Mouse (Mus musculus) liver (tissue): ENCODE measurements around the gene Rbm34.
"Not testable (repeated sequence)": the region's sequence is repeated elsewhere in the genome, so short reads cannot be mapped to it uniquely, and the experiment has no call there.

Experiments
- DNase-seq: peaks from one replicate; pipeline ENCODE4 v3.0.0-alpha.2; 2020; ENCODE audit warnings: mixed read lengths

Rbm34 gene

DNA sequence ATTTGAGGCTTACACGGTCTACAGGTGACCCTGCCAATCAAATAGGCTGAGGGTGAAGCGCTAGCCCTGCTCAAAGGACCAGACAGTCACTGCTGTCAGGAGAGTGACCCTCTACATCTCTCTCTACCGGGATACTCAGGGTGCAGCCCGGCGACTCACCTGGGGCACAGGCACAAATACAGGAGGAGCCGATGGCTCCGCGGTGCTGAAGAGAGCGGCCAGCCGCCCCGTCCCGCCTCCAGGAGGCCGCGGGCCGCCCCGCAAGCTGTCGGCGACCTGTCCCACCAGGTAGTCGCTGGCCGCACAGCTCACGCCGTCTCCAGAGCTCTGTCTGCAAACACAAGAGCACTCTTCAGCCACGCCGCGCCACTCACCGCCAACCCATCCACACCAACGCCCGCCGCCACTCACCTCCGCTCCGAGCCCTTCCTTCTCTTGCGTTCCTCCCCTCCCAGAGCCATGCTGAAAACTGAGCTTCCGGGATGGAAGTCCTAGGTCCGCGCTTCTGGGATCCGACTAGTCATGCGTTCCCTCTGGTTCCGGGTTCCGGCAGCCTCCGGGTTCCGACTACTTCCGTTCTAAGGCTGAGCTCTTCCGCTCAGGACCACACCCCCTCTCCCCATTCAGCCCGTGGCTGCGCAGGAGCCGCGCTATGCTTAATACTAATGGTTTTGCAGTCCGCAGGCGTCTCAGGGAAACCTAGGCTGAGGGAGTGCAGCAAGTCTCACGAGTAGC lies at the start of gene Rbm34:
Rbm34 (minus strand) TSS at position 493 of the 735 bp plus-strand sequence.
- DNase-seq, result peak; percentile 93

- no peak for DNase-seq
Observed at GRCm38 (mm10) chr8:127011668-127012067, 40.8 kb upstream of the Rbm34 start.

DNA sequence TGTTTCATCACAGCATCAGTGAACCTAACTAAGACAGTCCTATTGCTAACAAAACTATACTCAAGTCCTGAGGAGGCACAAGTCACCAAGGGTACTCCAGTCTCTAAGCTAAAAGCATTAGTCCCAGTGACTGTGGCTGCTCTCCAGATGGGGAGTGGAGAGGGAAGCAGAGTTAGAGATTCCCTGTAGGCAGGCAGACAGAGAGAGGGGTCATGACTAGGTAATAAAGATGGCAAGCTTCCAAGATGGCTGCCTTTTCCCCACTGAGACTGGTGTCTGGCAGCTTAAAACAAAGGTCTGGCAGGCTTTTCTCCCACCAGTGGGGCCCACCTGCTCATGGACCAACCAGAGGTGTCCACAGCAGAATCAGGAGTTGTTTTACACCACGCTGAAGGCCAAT lies 23.6 kb upstream of the Rbm34 start:
- no peak for DNase-seq

GRCm38 (mm10) chr8:126989363-126990153 lies 18.7 kb upstream of the Rbm34 start:
- DNase-seq, result no peak

DNA sequence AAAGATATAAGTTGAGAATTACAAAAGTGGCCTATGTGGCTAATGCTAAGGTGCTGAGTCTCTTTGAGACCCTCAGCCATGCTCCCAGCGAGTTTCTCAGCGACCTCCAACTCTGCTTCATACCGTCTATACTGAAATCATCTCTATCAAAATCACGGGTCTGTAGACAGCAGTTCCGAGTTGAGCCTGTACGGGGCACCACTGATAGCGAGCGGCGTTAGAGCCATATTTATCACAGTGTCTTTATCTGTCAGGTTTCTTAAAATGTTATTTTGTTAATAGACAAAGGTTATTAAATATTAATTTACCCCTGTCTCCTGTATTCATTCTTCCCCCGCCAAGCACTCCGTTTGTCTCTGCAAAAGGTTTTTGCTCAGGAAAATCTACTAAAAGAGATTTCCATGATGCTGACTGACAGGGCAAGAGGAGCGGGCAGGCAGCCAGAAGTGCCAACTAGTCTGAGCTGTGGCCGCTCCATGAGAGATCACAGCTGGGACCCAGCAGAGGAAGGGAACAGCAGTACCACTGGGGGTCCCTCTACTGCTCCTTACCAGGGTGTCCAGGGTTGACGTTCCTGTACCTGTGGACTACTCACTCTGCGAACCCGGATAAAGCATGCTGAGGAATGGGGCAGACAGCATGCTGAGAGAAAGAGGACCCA lies 17.6 kb upstream of the Rbm34 start:
- DNase-seq, result no peak

- peak; percentile 71 for DNase-seq
Observed at GRCm38 (mm10) chr8:126986495-126986894, 15.6 kb upstream of the Rbm34 start.

DNA sequence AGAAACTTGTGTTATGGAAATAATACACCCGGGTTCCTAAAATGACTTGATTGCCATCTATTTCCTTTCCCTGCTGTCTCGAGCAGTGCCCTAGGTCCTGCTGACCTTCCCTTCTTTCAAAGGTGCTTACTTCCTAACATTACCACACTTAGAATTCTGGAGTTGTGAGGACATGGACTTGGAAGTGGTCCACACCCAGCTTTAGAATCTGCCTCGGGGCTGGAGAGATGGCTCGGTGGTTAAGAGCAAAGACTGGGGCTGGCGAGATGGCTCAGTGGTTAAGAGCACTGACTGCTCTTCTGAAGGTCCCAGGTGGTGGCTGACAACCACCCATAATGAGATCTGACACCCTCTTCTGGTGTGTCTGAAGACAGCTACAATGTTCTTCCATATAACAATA lies 9.2 kb upstream of the Rbm34 start:
- DNase-seq, result no peak

DNA sequence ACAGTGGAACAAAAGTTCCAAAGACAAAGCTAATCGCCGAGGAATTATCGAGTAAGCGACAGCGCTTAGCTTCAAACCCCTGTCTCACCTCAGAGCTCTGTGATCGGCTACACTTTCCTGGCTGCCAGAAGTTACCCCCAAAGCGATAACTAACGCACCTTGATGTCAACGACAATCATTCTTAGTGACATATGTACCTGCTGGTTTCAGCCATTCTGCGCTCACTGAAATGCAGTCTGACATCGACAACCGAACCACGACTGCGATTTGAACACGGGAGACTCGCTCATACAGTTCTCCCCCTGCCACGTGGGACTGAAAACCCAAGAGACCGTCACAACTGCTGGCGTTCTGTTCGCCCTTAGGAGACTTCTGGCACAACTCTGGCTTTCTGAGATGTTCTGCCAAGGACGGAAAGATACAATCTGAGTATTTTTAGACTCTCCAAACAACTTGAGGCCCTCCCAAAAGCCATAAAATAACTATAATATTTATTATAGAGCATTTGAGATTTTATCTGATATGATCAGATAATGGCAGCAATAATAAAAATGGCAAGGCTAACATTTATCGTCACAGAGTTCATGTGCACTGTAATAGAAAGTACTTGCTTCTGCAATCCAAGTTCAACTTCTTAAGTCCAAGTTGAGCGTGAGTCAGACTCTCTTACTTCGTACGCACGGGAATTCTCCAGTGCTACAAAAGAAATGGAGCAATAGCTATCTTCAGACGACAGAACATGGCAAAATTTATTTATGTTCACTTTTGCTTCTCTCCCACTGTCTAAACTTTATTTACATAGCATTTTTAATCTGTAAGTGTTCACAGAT lies 8.4 kb upstream of the Rbm34 start:
- DNase-seq, result no peak

DNA sequence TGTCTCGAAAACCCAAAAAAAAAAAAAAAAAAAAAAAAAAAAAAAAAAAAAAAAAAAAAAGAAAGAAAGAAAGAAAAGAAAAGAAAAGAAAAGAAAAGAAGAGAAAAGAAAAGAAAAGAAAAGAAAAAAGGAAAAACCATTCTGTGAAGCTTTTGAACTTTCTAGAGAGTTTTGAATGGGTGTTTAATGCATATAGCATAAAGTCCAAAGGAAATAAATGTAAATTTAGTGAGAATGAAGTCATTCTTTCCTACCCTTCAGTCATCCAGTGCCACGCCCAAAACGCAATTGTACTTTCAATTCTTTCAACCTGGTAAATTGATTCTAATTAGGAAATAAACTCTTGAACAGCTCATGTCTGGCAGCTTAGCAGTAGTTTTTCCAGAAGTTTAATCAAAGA lies 7.7 kb upstream of the Rbm34 start:
- not testable (repeated sequence) for DNase-seq

DNA sequence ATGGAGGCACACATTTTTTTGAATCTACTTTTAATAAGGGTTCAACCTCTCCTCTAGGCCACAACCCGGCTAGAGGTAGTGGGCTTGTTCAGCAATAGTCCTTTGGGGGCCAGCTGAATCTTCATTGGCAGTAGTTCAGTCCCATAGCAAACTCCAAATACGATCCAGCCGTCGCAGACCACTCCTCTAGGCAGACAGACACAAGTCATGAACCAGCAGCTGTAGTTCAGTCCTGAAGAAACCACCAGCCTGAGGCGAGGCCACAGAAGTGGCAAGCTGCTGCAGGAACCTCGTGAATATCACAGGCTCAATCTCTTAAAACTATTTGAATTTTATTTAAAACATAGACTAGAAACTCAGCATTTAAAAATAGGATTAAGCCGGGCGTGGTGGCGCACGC lies 7.2 kb upstream of the Rbm34 start:
- no peak for DNase-seq

- DNase-seq, result no peak
Observed at GRCm38 (mm10) chr8:126976608-126977348, 5.9 kb upstream of the Rbm34 start.

GRCm38 (mm10) chr8:126975706-126976105 lies 4.8 kb upstream of the Rbm34 start:
- DNase-seq, result no peak

DNA sequence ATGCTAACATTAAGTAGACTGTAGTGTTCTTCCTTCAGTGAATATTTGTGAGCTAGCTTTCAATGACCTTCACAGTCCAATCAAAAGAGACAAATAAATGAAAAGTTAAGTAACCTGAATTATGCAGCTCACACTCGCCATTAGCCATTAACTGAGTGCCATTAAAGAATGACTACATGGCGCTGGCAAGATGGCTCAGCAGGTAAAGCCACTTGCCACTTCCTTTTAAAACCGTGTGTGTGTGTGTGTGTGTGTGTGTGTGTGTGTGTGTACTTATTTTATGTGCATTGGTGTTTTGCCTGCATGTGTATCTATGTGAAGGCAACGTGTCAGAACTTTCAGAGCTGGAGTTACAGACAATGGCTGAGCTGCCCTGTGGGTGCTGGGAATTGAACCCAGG lies 3.6 kb upstream of the Rbm34 start:
- no peak for DNase-seq

DNA sequence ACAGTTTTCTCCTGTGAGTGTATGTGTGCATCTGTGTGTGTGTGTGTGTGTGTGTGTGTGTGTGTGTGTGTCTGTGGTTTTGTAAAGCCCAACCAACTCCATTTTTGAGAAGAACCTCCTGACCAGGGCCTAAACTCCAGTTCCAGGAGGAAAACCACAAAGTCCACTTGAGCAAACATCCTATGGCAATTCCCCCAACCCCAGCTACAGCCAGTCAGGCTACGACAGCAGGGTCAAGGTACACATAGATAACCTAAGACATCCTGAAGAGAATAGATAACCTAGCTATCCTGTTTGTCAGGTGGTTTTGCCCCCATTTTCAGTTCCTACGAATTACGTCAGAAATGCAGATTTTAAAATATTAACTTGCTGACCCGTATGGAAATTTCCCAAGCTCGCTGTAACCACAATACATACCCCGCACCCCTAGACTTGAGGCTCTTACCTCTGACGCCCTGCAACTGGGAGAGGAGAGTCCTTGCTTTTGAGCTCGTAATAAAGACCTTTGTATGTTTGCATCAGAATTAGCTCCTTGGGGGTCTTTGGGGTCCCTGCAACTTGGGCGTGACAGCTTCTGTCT lies 2.9 kb upstream of the Rbm34 start:
- DNase-seq, result no peak

- no peak for DNase-seq
Observed at GRCm38 (mm10) chr8:126972649-126973048, 1.8 kb upstream of the Rbm34 start.

GRCm38 (mm10) chr8:126972102-126972501 lies 1.2 kb upstream of the Rbm34 start:
- no peak for DNase-seq

DNA sequence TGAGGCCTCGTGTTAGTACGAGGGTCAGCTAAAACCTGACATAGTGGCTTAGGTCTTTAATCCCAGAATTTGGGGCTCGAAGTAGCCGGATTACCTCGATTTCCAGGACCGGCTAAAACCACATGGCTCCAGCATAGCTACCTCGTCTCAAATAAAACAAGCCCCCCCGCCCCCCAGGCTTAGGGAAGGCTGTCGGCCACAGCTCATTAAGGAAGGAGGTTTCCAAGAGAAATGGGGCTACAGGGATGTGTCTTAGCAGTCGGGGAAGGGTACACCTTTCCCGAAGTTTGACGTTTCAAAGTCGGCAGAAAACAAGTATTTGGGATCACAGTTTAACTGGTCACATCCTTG lies 418 bp upstream of the Rbm34 start:
- no peak for DNase-seq

- DNase-seq, result no peak
Observed at GRCm38 (mm10) chr8:126969546-126969945, 1.3 kb downstream of the Rbm34 start.

GRCm38 (mm10) chr8:126968107-126968506 lies 2.8 kb downstream of the Rbm34 start:
- no peak for DNase-seq

DNA sequence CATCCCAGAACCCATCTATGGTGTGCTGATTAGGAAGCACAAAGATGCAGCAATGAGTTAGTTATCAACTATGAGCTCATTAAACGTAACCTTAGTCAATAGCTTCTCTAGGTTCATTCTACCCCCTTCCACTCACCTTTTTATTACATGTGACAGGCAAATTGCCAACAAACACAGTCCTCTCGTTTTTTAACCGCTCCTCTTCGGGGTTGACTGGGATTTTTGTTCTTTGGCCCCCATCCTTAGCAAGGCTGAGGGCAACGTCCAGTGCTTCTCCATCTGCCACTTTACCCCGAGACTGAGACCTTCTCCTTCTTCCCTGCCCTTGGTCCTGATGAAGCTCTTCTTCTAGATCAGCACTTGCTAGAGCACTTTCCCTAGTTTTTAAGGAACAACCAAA lies 5.6 kb downstream of the Rbm34 start:
- DNase-seq, result no peak

DNA sequence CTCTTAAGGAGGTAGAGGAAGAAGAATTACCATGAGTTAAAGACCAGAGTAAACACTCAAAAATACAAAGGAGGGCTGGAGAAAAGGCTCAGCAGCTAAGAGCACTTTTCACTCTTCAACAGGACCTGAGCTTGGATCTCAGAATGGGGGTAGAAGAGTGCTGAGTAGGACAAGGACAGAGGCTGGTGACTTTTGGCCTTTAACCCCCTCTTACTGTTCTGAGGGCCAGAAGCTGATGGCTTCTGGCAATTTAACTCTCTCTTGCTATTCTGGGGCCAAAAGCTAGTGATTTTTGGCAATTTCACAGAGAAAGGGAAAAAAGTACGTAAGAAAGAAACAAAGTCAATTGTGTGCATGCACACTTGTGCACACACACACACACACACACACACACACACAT lies 8.0 kb downstream of the Rbm34 start:
- DNase-seq, result no peak

DNA sequence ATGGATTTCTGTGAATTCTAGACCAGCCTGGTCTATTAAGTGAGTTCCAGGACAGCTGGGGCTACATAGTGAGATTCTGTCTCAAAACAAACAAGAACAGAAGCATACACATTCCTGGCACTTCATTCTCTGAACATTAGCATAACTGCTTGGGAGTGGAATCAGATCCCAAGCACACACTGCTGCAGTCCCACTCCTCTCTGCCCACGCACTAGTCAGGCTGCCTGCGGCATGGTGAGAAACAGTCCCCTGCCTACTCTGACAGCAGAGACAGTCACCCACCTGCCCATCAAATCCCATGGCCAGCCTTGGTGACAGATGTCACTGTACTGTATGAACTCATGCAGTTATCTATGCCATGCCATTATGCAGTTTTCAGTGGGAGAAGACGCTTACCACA lies 9.4 kb downstream of the Rbm34 start:
- no peak for DNase-seq
